Mouse (Mus musculus) neural tube, embryonic 15.5 days (tissue): ENCODE results near the gene Acvr1b. TPM values are rescaled to one million over a fixed set of nuclear protein-coding genes. Genes with fewer than 3 reads are reported as not detected.

Experiments
- ATAC-seq: fragments of 200-750 bp; cut with Nextera tagmentation; 2 replicates; pipeline ENCODE4 v1.8.0; 2017; ENCODE audit warnings: mild to moderate bottlenecking, moderate TSS enrichment, moderate library complexity; ENCODE audit not compliant: low FRiP score
- H3K27ac ChIP-seq: fragments of 300-500 bp; sonication (generic); replicated peaks from 2 replicates; pipeline ENCODE4 v1.5.1; 2015; ENCODE audit warnings: mild to moderate bottlenecking, inconsistent platforms
- H3K27me3 ChIP-seq: fragments of 300-500 bp; sonication (generic); replicated peaks from 2 replicates; pipeline ENCODE4 v1.6.1; 2015; ENCODE audit warnings: inconsistent platforms
- H3K36me3 ChIP-seq: fragments of 300-500 bp; sonication (generic); 2 replicates; pipeline ENCODE4 v1.6.1; 2015; ENCODE audit warnings: inconsistent platforms
- H3K4me1 ChIP-seq: fragments of 300-500 bp; sonication (generic); 2 replicates; pipeline ENCODE4 v1.6.1; 2015; ENCODE audit warnings: inconsistent platforms
- H3K4me2 ChIP-seq: fragments of 300-500 bp; sonication (generic); 2 replicates; pipeline ENCODE4 v1.6.1; 2015; ENCODE audit warnings: inconsistent platforms, mild to moderate bottlenecking, moderate library complexity
- H3K4me3 ChIP-seq: fragments of 300-500 bp; sonication (generic); replicated peaks from 2 replicates; pipeline ENCODE4 v1.5.1; 2015; ENCODE audit warnings: mild to moderate bottlenecking, inconsistent platforms
- H3K9ac ChIP-seq: fragments of 300-500 bp; sonication (generic); replicated peaks from 2 replicates; pipeline ENCODE4 v1.6.1; 2015; ENCODE audit warnings: mild to moderate bottlenecking, inconsistent platforms
- H3K9me3 ChIP-seq: fragments of 300-500 bp; sonication (generic); replicated peaks from 2 replicates; pipeline ENCODE4 v1.6.1; 2016; ENCODE audit warnings: inconsistent platforms
- WGBS: fragments of 180-500 bp; shearing (Covaris S2); methylation state at CpG from one replicate; pipeline ENCODE4 v1.1.7; 2015; ENCODE audit warnings: mixed read lengths; 5-methylcytosine and 5-hydroxymethylcytosine counted together
- polyA plus RNA-seq: library from polyadenylated mRNA; unstranded; fragments of >200 nt; fragmentation: Nextera tagmentation; extraction: Ambion mirVana; gene quantifications from 2 replicates; pipeline ENCODE4 v1.2.1, GENCODE M21; 2015

Acvr1b gene
- polyA plus RNA-seq, 1 experiment from 2014 or later: 23.1 TPM

DNA sequence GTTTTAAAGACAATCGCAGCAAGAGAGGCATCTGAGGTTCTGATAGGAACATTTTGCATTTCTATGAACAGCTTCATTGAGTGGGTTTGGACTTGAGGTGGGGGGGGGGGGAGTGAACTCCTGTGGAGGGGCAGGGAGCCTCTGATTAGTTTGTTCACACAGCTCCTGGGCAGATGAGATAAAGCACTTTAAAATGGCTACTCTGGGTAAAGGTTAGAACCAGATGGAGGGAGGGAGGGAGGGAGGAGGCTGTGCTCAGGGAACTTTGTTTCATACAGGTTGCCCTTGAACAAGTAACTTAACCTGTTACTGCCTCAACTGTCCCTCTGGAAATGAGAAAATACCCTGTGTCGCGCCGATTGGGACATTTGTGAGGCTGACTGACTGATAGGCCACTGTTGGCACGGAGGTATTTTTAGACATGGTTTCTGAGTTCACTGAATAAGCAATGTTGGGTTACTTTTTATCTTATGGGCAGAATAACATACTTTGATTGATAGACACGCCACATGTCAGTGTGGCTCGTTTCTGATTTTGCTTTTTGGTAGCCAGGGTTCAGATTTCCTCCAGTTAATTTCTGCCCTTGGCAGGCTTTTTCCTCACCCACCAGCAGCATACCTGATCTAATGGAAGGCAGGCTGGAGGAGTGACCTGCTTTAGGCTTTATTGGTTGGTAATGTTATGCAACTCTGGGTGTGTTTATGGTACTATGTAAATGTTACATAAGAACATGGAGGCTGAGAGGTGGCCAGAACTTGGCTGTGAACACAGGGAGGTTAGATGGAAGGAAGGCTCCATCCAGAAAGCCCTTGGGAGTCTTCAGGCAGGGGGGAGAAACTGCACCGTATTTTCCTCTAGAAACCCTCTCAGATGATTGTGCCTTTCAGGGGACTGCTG is 3.2 kb downstream of the Acvr1b start:
- no peaks in the 10 kb centered on the region for H3K9me3 ChIP-seq
- H3K4me3 ChIP-seq: no peak overlapping the region; the same call in 1 of the 2 replicates
- peak overlapping the region; percentile 78 for H3K4me2 ChIP-seq
- no peaks in the 10 kb centered on the region for H3K36me3 ChIP-seq
- 57% methylated on average over 8 of the region's 8 CpGs for WGBS
- no peak overlapping the region for H3K27ac ChIP-seq
- H3K4me1 ChIP-seq: peaks cover 74% of the 10 kb centered on the region
- ATAC-seq: no peak
- H3K27me3 ChIP-seq: 0 out of 2 replicates have a peak, but pooled peaks cover under 1% of the 10 kb centered on the region
- H3K9ac ChIP-seq: no peak overlapping the region

DNA sequence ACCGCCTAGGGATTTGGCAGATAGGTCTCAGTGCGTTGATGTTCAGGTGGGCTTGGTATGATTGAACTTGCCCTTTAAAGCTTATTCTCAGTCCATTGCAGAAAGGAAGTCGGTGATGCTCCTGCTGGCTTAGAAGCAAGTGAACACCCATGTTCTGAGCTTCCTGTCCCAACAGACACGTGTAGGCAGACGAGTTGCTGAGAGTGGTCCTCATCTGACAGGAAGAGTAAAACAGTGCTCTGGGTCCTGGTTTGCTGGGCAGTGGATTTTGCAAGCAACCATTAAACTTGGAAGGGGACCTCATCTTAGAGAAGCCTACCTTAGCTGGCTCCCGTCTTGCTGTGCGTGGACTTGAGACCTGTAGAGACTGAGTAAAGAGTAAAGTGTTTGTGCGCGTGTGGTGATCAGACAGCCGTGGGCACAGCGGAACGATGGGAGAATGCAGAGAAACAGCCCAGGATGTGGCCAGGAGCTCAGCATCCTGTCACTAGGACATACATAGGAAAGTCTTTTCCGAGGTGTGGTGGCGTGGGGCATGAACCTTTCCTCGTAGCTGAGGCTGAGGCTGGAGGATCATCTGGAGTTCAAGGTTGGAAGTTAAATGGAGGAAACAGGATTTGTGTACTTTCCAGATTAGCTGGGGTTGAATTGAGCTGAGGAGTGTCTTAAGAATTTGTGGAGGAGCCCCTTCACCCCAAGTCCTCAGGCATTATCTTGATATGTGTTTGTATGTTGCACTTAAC is 6.7 kb downstream of the Acvr1b start:
- 52% methylated on average over 15 of the region's 15 CpGs for WGBS
- peaks cover 77% of the 10 kb centered on the region for H3K4me1 ChIP-seq
- no peak overlapping the region for H3K4me2 ChIP-seq
- no peaks in the 10 kb centered on the region for H3K36me3 ChIP-seq
- no peak overlapping the region for H3K27ac ChIP-seq
- no peak overlapping the region for H3K9ac ChIP-seq
- H3K27me3 ChIP-seq: no peaks in the 10 kb centered on the region
- H3K9me3 ChIP-seq: no peaks in the 10 kb centered on the region
- no peak overlapping the region for H3K4me3 ChIP-seq
- no peak for ATAC-seq

DNA sequence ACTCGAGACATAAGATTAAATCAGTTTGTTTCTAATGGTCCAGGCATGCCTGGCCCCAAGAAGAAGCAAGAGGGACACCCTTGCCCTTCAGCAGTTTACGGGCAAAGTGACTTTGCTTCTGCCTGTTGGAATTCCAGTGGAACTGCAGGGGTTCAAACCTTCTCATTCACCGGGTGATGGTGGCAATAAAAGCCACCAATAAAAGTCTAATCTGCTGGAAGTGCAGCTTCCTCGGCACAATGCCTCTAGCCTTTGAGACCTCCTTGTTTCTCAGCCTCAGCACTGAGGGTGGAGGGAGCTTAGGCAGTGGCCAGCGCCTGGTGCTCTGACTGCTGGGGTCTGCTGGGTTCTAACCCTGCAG is 7.2 kb downstream of the Acvr1b start:
- no peaks in the 10 kb centered on the region for H3K36me3 ChIP-seq
- H3K4me2 ChIP-seq: no peak overlapping the region
- H3K9me3 ChIP-seq: no peaks in the 10 kb centered on the region
- H3K27ac ChIP-seq: 0 out of 2 replicates have a peak overlapping the region, but pooled peaks have one; percentile 23
- ATAC-seq: no peak
- H3K4me3 ChIP-seq: no peak overlapping the region
- H3K27me3 ChIP-seq: no peaks in the 10 kb centered on the region
- H3K4me1 ChIP-seq: peaks cover 71% of the 10 kb centered on the region
- H3K9ac ChIP-seq: no peak overlapping the region
- 11% methylated on average over 5 of the region's 5 CpGs for WGBS

DNA sequence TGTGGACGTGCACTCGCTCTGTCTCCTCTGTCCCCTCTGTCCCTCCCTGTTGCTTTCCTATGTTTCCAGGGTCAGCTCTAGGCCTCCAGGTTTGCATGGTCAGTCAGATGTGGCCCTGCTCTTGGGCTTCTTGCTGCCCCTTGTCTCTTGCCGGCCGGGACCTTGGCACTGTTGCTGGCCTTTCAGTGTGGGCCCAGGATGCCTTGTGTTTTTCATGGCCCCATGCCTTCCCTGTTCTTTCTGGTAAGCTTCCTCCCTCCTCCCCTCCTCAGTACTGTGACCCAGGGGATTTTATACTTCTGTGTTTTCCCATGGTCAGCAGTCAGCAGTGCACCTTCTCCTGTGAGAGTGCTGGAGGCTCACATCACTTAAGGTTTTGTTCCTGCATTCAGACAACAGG is 7.6 kb downstream of the Acvr1b start:
- no peak for ATAC-seq
- no peak overlapping the region for H3K4me3 ChIP-seq
- H3K4me1 ChIP-seq: peaks cover 67% of the 10 kb centered on the region
- H3K36me3 ChIP-seq: no peaks in the 10 kb centered on the region
- H3K9me3 ChIP-seq: no peaks in the 10 kb centered on the region
- H3K27ac ChIP-seq: peak overlapping the region; percentile 23; the same call in 1 of the 2 replicates
- H3K4me2 ChIP-seq: no peak overlapping the region
- no peak overlapping the region for H3K9ac ChIP-seq
- no peaks in the 10 kb centered on the region for H3K27me3 ChIP-seq
- WGBS: 16% methylated on average over 4 of the region's 4 CpGs

DNA sequence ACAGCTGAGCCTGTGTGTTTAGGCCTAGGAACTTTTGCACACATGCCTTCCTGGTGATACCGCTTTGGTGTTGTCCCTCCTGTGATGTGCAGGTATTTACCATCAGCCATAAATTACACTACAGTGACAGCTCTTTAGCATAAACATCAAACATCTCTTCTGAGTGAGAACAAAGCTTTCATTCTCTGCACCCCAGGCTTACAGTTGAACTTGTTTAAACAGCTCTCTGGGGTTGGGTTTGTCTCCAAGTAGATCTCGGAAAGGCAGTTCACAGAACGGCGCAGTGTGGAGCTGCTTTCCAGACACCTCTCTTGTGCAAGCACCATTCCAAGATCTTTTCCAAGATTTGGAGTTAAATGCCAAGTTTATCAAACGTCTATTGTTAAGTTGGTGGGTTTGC is 8.8 kb downstream of the Acvr1b start:
- H3K4me2 ChIP-seq: no peak overlapping the region
- H3K27ac ChIP-seq: peak overlapping the region; percentile 60; the same call in 1 of the 2 replicates
- H3K9ac ChIP-seq: no peak overlapping the region
- no peaks in the 10 kb centered on the region for H3K9me3 ChIP-seq
- H3K4me3 ChIP-seq: no peak overlapping the region
- no peaks in the 10 kb centered on the region for H3K27me3 ChIP-seq
- 9% methylated on average over 5 of the region's 5 CpGs for WGBS
- H3K36me3 ChIP-seq: no peaks in the 10 kb centered on the region
- ATAC-seq: no peak
- H3K4me1 ChIP-seq: peaks cover 56% of the 10 kb centered on the region

DNA sequence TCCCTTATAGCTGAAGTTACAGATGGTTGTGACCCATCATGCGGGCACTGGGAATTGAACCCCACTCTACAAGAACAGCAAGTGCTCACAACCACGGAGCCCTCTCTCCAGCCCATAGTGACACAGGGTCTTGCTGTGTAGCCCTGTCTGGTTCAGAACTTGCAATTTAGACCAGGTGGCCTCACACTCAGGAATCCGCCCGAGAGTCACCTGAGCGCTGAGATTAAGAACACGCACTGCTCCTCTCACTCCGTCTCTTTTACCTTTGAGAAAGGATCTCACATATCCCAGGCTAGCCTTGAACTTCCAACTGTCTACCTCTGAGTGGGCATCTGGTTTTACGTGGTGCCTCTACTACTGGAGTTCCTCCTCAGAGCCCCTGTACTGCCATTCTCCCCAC is 10.4 kb downstream of the Acvr1b start:
- WGBS: 98% methylated on average over 8 of the region's 8 CpGs
- Histone ChIP-seq H3K27me3 (no peaks in the 10 kb centered on the region), H3K4me2 (no peak overlapping the region), H3K9me3 (no peaks in the 10 kb centered on the region), H3K9ac (no peak overlapping the region), H3K4me3 (no peak overlapping the region), H3K4me1 (peaks cover 45% of the 10 kb centered on the region), H3K27ac (no peak overlapping the region), H3K36me3 (no peaks in the 10 kb centered on the region)
- ATAC-seq: no peak

DNA sequence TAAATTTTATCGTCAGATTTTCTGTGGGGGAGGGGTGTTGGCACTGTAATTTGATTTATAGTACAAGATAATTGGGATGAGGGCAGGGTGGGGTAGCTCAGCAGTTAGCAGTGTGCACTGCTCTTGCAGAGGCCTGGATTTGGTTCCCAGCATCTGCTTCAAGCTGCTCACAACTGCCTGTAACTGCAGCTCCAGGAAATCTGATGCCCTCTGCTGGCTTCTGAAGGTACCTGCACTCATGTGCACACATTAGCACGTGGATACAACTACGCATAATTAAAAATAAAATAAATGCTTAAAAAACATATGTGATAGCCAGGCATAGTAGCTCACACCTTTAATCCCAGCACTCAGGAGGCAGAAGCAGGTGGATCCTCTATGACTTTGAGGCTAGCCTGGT is 11.7 kb downstream of the Acvr1b start:
- H3K4me1 ChIP-seq: peaks cover 42% of the 10 kb centered on the region
- H3K36me3 ChIP-seq: no peaks in the 10 kb centered on the region
- ATAC-seq: no peak
- H3K27me3 ChIP-seq: no peaks in the 10 kb centered on the region
- WGBS: 95% methylated on average over 3 of the region's 3 CpGs
- no peak overlapping the region for H3K4me3 ChIP-seq
- H3K9ac ChIP-seq: no peak overlapping the region
- no peak overlapping the region for H3K27ac ChIP-seq
- no peaks in the 10 kb centered on the region for H3K9me3 ChIP-seq
- no peak overlapping the region for H3K4me2 ChIP-seq

DNA sequence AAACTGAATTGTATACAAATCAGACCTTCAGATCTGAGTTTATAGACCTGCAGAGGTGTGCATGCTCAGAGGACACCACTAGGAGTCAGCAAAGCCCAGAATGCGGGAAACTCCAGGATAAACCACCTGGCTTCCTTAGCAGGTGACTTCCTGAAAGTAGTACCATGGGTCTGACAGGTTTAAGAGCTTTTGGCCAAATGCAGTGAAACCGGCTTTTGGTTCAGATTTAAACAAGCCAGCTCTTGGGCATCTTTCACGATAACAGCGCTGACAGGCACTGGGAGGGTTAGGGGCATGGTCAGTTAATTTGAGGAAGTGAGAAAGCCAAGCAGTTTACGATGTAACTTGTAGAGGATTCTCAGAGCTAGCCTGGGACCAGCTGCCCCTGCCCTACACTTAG is 14.0 kb downstream of the Acvr1b start:
- WGBS: 72% methylated on average over 5 of the region's 5 CpGs
- peaks cover 45% of the 10 kb centered on the region for H3K4me1 ChIP-seq
- no peak overlapping the region for H3K4me2 ChIP-seq
- no peak overlapping the region for H3K9ac ChIP-seq
- no peaks in the 10 kb centered on the region for H3K9me3 ChIP-seq
- no peaks in the 10 kb centered on the region for H3K36me3 ChIP-seq
- no peak overlapping the region for H3K4me3 ChIP-seq
- H3K27ac ChIP-seq: no peak overlapping the region
- H3K27me3 ChIP-seq: no peaks in the 10 kb centered on the region
- ATAC-seq: no peak

DNA sequence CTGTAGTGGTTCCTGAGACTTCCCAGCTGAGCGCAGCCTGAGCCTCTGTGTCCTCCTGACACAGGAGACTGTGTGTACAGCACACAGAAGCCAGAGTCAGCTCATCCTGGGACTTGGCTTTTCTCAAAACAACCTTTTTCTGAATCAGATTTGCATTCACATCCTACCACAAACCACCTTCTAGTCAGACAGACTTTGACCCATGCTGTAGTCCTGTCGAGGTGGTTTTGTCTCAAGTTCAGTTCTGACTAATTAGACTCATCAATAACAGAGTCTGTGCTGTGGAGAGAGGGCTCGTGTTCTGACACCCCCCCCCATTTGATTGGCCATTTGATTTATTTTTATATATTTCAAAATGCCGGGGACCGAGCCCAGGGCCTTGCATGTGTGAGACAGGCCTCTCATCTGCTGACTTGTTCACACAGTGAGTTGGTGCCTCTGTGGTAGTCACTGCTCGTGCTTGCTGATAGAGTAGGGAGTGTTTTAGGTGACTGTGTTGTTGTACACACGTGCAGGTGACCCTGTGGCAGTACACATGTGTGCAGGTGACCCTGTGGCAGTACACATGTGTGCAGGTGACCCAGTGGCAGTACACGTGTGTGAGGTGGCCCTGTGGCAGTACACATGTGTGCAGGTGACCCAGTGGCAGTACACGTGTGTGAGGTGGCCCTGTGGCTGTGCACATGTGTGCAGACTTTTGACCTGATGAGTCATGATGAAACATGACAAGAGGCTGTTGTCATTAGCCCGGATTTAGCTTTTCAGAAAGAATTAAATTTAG is 16.3 kb downstream of the Acvr1b start:
- H3K36me3 ChIP-seq: peaks cover 14% of the 10 kb centered on the region
- 69% methylated on average over 10 of the region's 10 CpGs for WGBS
- H3K4me2 ChIP-seq: no peak overlapping the region
- H3K4me3 ChIP-seq: no peak overlapping the region
- H3K27me3 ChIP-seq: no peaks in the 10 kb centered on the region
- no peak overlapping the region for H3K27ac ChIP-seq
- ATAC-seq: no peak
- no peaks in the 10 kb centered on the region for H3K9me3 ChIP-seq
- peaks cover 48% of the 10 kb centered on the region for H3K4me1 ChIP-seq
- no peak overlapping the region for H3K9ac ChIP-seq

DNA sequence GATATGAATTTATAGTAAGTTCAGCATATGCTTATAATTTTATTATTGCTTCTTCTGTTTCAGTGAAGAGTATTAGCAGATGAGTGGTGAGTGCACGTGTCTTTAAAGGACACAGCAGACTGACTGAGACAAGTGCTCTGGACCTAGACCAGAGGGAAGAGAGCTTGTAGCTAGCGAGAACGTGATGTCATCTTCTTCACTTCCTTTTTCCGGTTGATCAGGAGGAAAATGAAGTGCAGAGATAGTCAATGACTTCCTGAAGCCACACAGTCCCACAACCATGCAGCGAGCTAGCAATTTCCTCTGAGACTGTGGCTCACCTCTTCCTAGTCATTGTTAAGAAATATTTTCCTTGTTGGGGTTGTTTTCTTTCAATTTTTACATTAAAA is 16.9 kb downstream of the Acvr1b start:
- Histone ChIP-seq H3K9ac (no peak overlapping the region), H3K27me3 (no peaks in the 10 kb centered on the region), H3K9me3 (no peaks in the 10 kb centered on the region), H3K27ac (no peak overlapping the region; the same call in 1 of the 2 replicates), H3K36me3 (peaks cover 20% of the 10 kb centered on the region), H3K4me3 (no peak overlapping the region), H3K4me2 (no peak overlapping the region), H3K4me1 (peaks cover 48% of the 10 kb centered on the region)
- ATAC-seq: no peak
- 72% methylated on average over 5 of the region's 5 CpGs for WGBS

DNA sequence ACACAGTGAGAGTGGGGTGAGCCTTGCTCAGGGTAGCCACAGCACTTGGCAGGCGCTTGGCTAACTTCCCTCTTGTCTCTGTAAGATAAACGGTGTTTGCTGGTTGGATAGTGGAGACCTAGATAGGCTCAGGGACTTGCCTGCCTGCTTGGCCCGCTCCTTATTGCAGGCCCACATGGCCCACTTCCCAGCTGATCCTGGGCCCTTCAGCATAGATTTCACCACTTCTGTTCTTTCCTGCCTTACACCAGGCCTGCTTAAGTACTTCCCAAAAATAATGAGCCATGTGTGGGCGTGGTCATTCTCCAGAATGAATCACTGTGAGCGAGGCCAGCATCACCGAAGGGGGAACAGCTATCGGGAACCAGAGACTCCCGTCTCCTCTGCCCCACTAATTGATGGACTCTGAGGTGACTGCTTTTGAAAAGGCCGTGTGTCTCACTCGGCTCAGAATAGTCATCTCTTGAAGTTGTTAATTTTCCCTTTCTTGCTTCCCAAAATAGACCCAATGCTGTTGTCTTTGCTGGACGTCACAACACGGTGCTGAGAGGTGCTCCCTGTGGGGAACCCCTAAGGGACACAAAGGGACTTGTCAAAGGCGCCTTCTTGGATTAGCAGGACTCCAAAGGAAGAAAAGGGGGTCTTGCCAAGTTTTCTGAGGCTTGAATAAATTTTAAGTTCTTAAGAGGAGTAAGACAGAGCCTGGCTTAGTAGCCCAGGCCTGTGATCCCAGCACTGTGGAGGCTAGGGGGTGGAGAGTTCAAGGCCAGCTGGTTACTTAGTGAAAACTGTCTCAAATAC is 17.8 kb downstream of the Acvr1b start:
- ATAC-seq: peak; percentile 24; the same call in 1 of the 2 replicates
- Histone ChIP-seq H3K36me3 (peaks cover 29% of the 10 kb centered on the region), H3K4me3 (no peak overlapping the region), H3K4me2 (no peak overlapping the region), H3K9ac (no peak overlapping the region), H3K4me1 (peaks cover 48% of the 10 kb centered on the region), H3K27ac (peak overlapping the region; percentile 6), H3K9me3 (no peaks in the 10 kb centered on the region), H3K27me3 (no peaks in the 10 kb centered on the region)
- WGBS: 24% methylated on average over 13 of the region's 13 CpGs
